Mouse (Mus musculus) brain, embryonic 14.5 days (tissue): ENCODE data around the gene Slc39a3. TPM values are rescaled to one million over a fixed set of nuclear protein-coding genes. Genes with fewer than 3 reads are reported as not detected.

Experiments used
- DNase-seq: peaks from one replicate; pipeline ENCODE4 v3.0.0-alpha.2; 2011; ENCODE audit warnings: low read depth
- CTCF ChIP-seq: fragments of 200-500 bp; IDR thresholded peaks from 2 replicates; pipeline ENCODE4 v1.5.1; 2012; ENCODE audit warnings: inconsistent platforms, mild to moderate bottlenecking, moderate library complexity, borderline replicate concordance; ENCODE audit not compliant: insufficient read depth, insufficient read length; ENCODE audit errors: extremely low read depth
- POLR2A ChIP-seq: fragments of 200-500 bp; IDR thresholded peaks from 2 replicates; pipeline ENCODE4 v1.6.1; 2012; ENCODE audit warnings: mild to moderate bottlenecking, inconsistent platforms, borderline replicate concordance; ENCODE audit not compliant: poor library complexity, insufficient read depth, insufficient read length, severe bottlenecking; ENCODE audit errors: extremely low read depth
- polyA plus RNA-seq: library from polyadenylated mRNA; depleted of rRNA; stranded (reverse); fragments of >200 nt; gene quantifications from 2 replicates; pipeline ENCODE4 v1.2.3, GENCODE M21; 2012

Slc39a3 gene
- polyA plus RNA-seq, 1 experiment: 77.9 TPM

GRCm38 (mm10) chr10:81016645-81017044 is 20.6 kb downstream of the Slc39a3 start:
- peak; percentile 47 for DNase-seq
- TF ChIP-seq CTCF: peak; percentile 79
- no peak for TF ChIP-seq POLR2A

- TF ChIP-seq POLR2A (no peak), CTCF (no peak)
- no peak for DNase-seq
Observed at GRCm38 (mm10) chr10:81015666-81016065, 21.6 kb downstream of the Slc39a3 start.

- TF ChIP-seq POLR2A: no peak
- TF ChIP-seq CTCF: no peak
- DNase-seq: peak; percentile 99
Observed at GRCm38 (mm10) chr10:81014393-81015384, 22.5 kb downstream of the Slc39a3 start, which contains the start of gene Gng7. TSS of gene Gng7 (minus strand) at chr10:81014945.

DNA sequence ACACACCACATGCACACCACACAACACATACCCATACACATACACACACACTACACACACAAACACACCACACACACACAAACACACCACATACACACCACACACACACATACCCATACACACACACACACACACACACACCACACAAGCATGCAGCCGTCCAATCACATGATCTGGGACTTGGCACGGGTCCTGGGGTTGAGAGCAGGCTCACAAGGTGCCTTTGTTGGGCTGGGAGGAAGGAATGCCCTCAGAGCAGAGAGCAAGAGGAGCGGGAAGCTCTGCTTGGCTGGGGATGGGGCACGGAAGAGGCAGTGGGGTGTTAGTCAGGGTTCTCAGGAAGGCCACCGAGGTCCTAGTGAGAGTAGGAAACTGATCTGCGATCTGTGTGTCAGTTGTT is 26.4 kb downstream of the Slc39a3 start:
- no peak for TF ChIP-seq CTCF
- no peak for TF ChIP-seq POLR2A
- DNase-seq: peak; percentile 64

GRCm38 (mm10) chr10:81007240-81007639 is 30.0 kb downstream of the Slc39a3 start:
- TF ChIP-seq POLR2A (no peak), CTCF (no peak)
- DNase-seq: no peak

- TF ChIP-seq CTCF (no peak), POLR2A (no peak)
- no peak for DNase-seq
Observed at GRCm38 (mm10) chr10:81006005-81006677, 31.1 kb downstream of the Slc39a3 start.

DNA sequence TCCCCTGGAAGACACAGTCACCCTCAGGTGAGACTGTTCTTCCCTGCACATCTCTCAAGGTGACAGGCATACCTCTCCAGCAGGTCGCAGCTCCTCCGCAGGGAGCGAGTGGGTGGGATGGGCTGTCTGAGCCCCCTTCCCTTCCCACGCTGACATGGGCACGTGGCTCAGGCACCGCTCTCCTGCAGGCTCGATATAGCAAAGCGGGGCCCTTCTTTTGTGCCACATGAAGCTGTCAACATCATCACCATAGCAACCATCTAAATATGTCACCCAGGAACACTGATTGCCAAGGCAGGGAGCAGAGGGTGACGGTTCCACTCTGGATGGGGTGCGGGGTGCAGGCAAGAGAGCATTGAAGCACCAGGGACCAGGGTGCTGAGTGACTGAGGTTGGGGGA is 36.1 kb downstream of the Slc39a3 start:
- TF ChIP-seq POLR2A (no peak), CTCF (no peak)
- peak; percentile 64 for DNase-seq

GRCm38 (mm10) chr10:81000197-81001062 is 36.8 kb downstream of the Slc39a3 start:
- DNase-seq: no peak
- TF ChIP-seq POLR2A (no peak), CTCF (no peak)

- peak; percentile 93 for TF ChIP-seq CTCF
- no peak for TF ChIP-seq POLR2A
- peak; percentile 91 for DNase-seq
Observed at GRCm38 (mm10) chr10:80999362-81000196, 37.6 kb downstream of the Slc39a3 start.

- peak; percentile 58 for DNase-seq
- TF ChIP-seq POLR2A (no peak), CTCF (peak; percentile 70)
Observed at GRCm38 (mm10) chr10:80998778-80999177, 38.4 kb downstream of the Slc39a3 start.
